Mouse (Mus musculus) adipose tissue, adult 10 weeks (tissue): ENCODE measurements around the gene D10Jhu81e. TPM values are rescaled to one million over a fixed set of nuclear protein-coding genes. Genes with fewer than 3 reads are reported as not detected.

Source experiments
- polyA plus RNA-seq: library from polyadenylated mRNA; stranded (reverse); fragments of 350-450 nt; fragmentation: Illumina TruSeq; extraction: RNeasy Lipid Tissue Mini Kit (QIAGEN cat#74804); gene quantifications from one replicate; pipeline ENCODE4 v1.2.3, GENCODE M21; 2014; ENCODE audit warnings: low read depth, low replicate concordance

The D10Jhu81e gene
- 102 TPM for polyA plus RNA-seq

DNA sequence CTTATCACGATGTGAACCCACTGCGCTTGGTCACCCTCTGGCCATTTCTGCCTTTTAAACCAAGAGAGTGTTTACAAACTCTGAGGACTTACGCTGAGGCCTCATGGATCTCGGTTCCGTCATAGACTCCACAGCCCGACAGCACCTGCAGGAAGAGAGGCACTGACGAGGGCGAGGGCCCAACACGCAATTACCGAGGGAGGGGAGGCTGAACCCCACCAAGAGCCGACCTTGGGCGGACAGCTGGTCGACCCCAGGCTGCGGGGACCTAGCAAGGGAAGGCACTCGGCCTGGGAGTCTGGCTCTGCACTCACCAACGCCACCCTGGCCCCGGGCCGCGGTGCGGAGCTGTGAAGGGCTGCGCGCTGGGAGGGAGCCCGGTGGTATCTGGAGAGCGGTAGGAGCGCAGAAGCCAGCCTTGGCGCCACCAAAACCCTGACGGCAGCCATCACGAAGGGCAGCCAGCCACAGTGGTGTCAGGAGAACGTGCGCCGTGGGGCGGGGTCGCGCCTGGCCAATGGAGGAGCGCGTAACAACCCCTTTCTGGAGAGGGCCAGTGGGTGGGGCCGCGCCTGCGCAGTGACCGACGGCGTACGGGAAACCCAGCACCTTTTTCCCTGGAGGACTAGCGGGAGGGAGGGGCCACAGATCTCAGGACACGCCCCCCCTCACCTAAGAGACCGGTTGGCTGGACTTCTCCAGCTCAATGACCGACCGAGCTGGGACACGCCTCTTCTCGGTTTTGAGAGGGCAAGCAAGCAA, at the start of gene D10Jhu81e:
Gene D10Jhu81e (minus strand): TSS at position 502 of the 762 bp plus-strand sequence.

DNA sequence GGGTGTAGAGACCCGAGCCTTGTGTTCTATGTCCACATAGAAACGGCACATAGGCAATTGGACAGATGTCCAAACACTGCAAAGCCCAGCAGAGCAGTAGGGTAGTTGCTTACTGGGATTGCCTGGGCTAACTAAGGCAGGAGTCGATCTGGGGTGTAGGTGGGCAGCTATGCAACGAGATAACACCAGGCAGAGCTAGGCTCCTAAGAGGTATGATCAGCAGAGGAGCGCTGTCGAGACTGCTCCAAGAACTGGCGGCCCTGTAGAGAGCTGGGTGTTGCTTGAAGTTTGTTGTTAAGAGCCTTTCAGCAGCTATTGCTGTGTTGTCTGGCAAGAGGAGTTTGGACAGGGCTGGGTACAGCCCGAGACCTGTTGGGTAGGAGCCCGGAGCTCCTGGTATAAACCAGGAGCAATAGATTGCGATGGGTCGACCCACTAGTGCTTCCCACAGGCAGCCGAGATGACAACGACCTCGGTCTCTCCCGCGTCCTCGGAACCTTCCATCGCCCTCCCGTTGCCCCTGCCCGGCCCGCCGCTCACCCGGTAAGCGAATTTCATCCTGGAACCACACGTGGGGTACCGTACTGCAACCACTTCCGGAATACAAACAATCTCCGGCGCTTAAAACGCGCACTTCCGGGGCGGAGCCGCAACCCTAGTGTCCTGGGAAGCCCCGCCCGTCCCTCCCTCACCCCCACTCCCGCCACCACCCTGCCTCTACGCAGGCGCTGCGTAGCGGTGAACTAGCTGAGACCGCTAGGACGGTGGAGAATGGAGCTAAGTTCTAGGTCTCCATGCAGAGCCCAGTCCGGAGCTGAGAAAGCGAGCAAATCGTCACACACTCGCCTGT, 15.2 kb upstream of the D10Jhu81e start, which contains the start of gene Pwp2:
Gene Pwp2 (minus strand): TSS at position 619 of the 850 bp plus-strand sequence.

Other genes starting within 250 kb of the D10Jhu81e start
- 1.5 TPM for gene Trpm2, start 199.2 kb downstream of the D10Jhu81e start, polyA plus RNA-seq
- gene 1810043G02Rik, start 191.3 kb downstream of the D10Jhu81e start, polyA plus RNA-seq, result 20.0 TPM
- 61.7 TPM for gene Pfkl, start 159.7 kb downstream of the D10Jhu81e start, polyA plus RNA-seq
- gene Dnmt3l, start 127.8 kb downstream of the D10Jhu81e start, polyA plus RNA-seq, result 0.87 TPM
- 0.69 TPM for gene Aire, start 126.2 kb downstream of the D10Jhu81e start, polyA plus RNA-seq
- 24.8 TPM for gene Icosl, start 100.5 kb downstream of the D10Jhu81e start, polyA plus RNA-seq
- gene Pwp2, start 15.4 kb upstream of the D10Jhu81e start, polyA plus RNA-seq, result 7.1 TPM
- gene Trappc10, start 74.9 kb upstream of the D10Jhu81e start, polyA plus RNA-seq, result 38.6 TPM
- 234 TPM for gene Agpat3, start 182.7 kb upstream of the D10Jhu81e start, polyA plus RNA-seq
- gene Rrp1, start 243.3 kb upstream of the D10Jhu81e start, polyA plus RNA-seq, result 190 TPM